Mouse (Mus musculus) left cerebral cortex, adult 2 months (tissue): ENCODE measurements around the gene 1700020D05Rik. TPM values are rescaled to one million over a fixed set of nuclear protein-coding genes. Genes with fewer than 3 reads are reported as not detected.
A peak's percentile ranks its signal among the peaks of the same experiment; 100 is the strongest.

ENCODE experiments used
- DNase-seq, 2 experiments: peaks; one replicate each; pipeline ENCODE4 v3.0.0; 2021 to 2022; ENCODE audit warnings: low spot score in 2 of 2, mixed read lengths in 1 of 2; ENCODE audit errors: extremely low spot score in 1 of 2
- H3K27ac ChIP-seq: fragments of 200-600 bp; 2 replicates; pipeline ENCODE4 v1.8.1; 2022
- H3K4me3 ChIP-seq: fragments of 200-600 bp; 2 replicates; pipeline ENCODE4 v1.8.1; 2022
- CTCF ChIP-seq: fragments of 200-600 bp; IDR thresholded peaks from 2 replicates; pipeline ENCODE4 v1.8.1; 2022; ENCODE audit warnings: antibody characterized with exemption, mild to moderate bottlenecking, moderate library complexity
- intact Hi-C: fragments of 180-260 bp; cut with DNase I; formaldehyde crosslinking; loops from one replicate; pipeline ENCODE4 v1.15.1; 2025
- long read RNA-seq, 2 experiments: library from polyadenylated mRNA; stranded (forward); transcript quantifications; one replicate each; pipeline ENCODE4 v2.0.0; 2021; ENCODE audit warnings: borderline mapping rate in 2 of 2
- total RNA-seq, 2 experiments: library from RNA; stranded (reverse); gene quantifications; 2 replicates each; pipeline ENCODE4 v1.2.3; 2021

The 1700020D05Rik gene
- 1 to 10 TPM; 8.0 to 9.2 TPM for total RNA-seq
- long read RNA-seq, experiment 1, result 0 reads
- long read RNA-seq, experiment 2, result 0 reads

GRCm38 (mm10) chr19:5503687-5504086, at the start of gene 1700020D05Rik:
Gene 1700020D05Rik, minus strand, starts transcription at chr19:5503787.
- intact Hi-C loops, result no loop called here
- no peak for DNase-seq
- no peak within 1 kb of the TSS for H3K4me3 ChIP-seq
- no peak for TF ChIP-seq CTCF
- H3K27ac ChIP-seq, result no peak within 1 kb of the TSS

GRCm38 (mm10) chr19:5547471-5548056, 44.0 kb upstream of the 1700020D05Rik start:
- Histone ChIP-seq H3K4me3 (no peak overlapping the region), H3K27ac (no peak overlapping the region)
- DNase-seq, result no peak
- no peak for TF ChIP-seq CTCF
- intact Hi-C loops, result no loop called here

- no peak overlapping the region for H3K27ac ChIP-seq
- H3K4me3 ChIP-seq, result no peak overlapping the region
- intact Hi-C loops, result no loop called here
- no peak for TF ChIP-seq CTCF
- DNase-seq, result no peak
Measured at GRCm38 (mm10) chr19:5544031-5544430, 40.4 kb upstream of the 1700020D05Rik start.

GRCm38 (mm10) chr19:5543362-5543761, 39.8 kb upstream of the 1700020D05Rik start:
- Histone ChIP-seq H3K27ac (no peak overlapping the region), H3K4me3 (no peak overlapping the region)
- intact Hi-C loops, result no loop called here
- DNase-seq, result no peak
- no peak for TF ChIP-seq CTCF

- no peak for DNase-seq
- no peak overlapping the region for H3K27ac ChIP-seq
- TF ChIP-seq CTCF, result no peak
- intact Hi-C loops, result no loop called here
- H3K4me3 ChIP-seq, result no peak overlapping the region
Measured at GRCm38 (mm10) chr19:5538786-5539185, 35.2 kb upstream of the 1700020D05Rik start.

GRCm38 (mm10) chr19:5532520-5532919, 28.9 kb upstream of the 1700020D05Rik start:
- no peak for TF ChIP-seq CTCF
- intact Hi-C loops, result no loop called here

GRCm38 (mm10) chr19:5530138-5530524, 26.5 kb upstream of the 1700020D05Rik start:
- no peak for TF ChIP-seq CTCF
- intact Hi-C loops, result no loop called here
- DNase-seq, result no peak
- Histone ChIP-seq H3K4me3 (no peak overlapping the region; the same call in 1 of the 2 replicates), H3K27ac (no peak overlapping the region)

More at GRCm38 (mm10) chr19:5532520-5532919, 28.9 kb upstream of the 1700020D05Rik start:
- DNase-seq, result no peak
- Histone ChIP-seq H3K27ac (no peak overlapping the region), H3K4me3 (no peak overlapping the region)

GRCm38 (mm10) chr19:5529325-5530137, 25.9 kb upstream of the 1700020D05Rik start:
- intact Hi-C loops, result loop anchor here (1.0 kb wide), 1 partner anchor 38 kb away; no protein-coding TSS in a partner anchor
- Histone ChIP-seq H3K4me3 (peak overlapping the region; percentile 34), H3K27ac (no peak overlapping the region)
- DNase-seq, result peak; percentile 88 to 95
- TF ChIP-seq CTCF, result peak; percentile 94

GRCm38 (mm10) chr19:5525204-5525603, 21.6 kb upstream of the 1700020D05Rik start:
- TF ChIP-seq CTCF, result no peak
- no peak for DNase-seq
- intact Hi-C loops, result no loop called here

GRCm38 (mm10) chr19:5518721-5519120, 15.1 kb upstream of the 1700020D05Rik start:
- TF ChIP-seq CTCF, result no peak
- intact Hi-C loops, result no loop called here
- DNase-seq, result no peak
- H3K4me3 ChIP-seq, result no peak overlapping the region
- no peak overlapping the region for H3K27ac ChIP-seq

More at GRCm38 (mm10) chr19:5525204-5525603, 21.6 kb upstream of the 1700020D05Rik start:
- Histone ChIP-seq H3K27ac (no peak overlapping the region), H3K4me3 (no peak overlapping the region)

- no peak overlapping the region for H3K4me3 ChIP-seq
- no peak for DNase-seq
- no peak overlapping the region; the same call in 1 of the 2 replicates for H3K27ac ChIP-seq
- no peak; the same call in 1 of the 2 replicates for TF ChIP-seq CTCF
- intact Hi-C loops, result no loop called here
Measured at GRCm38 (mm10) chr19:5516906-5517505, 13.4 kb upstream of the 1700020D05Rik start.
